Mouse (Mus musculus): ENCODE measurements around the gene Timm17b.
"Not testable (repeated sequence)": the region's sequence is repeated elsewhere in the genome, so short reads cannot be mapped to it uniquely, and the experiment has no call there.

Timm17b gene

DNA sequence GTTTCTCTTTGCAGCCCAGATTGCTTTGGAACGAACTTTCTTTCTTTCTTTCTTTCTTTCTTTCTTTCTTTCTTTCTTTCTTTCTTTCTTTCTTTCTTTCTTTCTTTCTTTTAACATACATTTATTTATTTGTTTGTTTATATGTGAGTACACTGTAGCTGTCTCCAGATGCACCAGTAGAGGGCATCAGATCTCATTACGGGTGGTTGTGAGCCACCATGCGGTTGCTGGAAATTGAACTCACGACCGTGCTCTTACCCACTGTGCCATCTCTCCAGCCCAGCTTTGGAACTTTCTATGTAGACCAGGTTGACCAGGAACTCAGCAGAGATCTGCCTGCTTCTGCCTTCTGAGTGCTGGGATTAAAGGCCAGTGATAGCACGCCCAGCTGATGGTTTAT, 18.8 kb downstream of the Timm17b start:
- ATAC-seq (ENCODE audit: insufficient number of reproducible peaks, low FRiP score, low TSS enrichment) = not testable (repeated sequence)

DNA sequence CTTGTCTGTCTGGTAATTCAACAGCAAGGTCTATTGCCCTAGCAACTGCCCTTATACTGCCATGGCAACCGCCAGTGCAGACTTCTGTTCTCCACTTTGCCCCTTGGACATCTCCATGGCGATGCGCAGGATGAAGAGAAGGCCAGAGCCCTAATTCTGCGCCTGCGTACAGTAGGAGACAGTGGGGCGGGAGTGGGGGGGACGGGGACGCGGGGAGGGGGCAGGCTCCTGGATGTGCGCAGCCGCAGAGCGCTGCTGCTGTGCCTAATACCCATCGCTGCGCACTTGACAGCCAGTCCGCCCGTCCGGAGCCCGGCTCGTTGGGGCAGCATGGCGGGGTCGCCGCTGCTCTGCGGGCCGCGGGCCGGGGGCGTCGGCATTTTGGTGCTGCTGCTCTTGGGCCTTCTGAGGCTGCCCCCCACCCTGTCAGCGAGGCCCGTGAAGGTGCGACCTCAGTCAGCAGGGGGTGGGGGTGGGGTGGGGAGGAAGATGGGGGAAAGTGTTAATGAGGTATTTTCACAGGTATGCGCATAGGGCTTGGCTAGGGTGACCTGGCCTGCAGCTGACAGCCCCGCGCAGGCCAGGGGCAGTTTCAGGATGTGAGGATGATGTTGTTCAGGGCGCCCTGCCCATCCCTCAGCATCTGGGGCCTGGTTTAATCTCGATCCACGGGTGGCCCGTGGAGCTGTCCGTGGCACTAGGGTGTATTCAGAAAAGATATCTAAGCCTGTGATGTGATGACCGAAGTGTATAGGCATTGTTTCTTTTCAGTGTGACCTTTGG, 20.6 kb downstream of the Timm17b start, which contains the start of gene Pcsk1n:
Pcsk1n (plus strand) TSS at position 222 of the 783 bp plus-strand sequence.
- peak; percentile 66 for ATAC-seq (ENCODE audit: insufficient number of reproducible peaks, low FRiP score, low TSS enrichment)

DNA sequence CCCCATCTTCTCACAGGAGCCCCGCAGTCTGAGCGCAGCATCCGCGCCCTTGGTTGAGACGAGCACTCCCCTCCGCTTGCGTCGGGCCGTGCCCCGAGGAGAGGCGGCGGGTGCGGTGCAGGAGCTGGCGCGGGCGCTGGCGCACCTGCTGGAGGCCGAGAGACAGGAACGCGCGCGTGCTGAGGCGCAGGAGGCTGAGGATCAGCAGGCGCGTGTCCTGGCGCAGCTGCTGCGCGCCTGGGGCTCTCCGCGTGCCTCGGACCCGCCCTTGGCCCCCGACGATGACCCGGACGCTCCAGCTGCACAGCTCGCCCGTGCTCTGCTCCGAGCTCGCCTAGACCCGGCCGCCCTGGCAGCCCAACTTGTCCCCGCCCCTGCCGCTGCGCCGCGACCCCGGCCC, 22.9 kb downstream of the Timm17b start:
- no peak for ATAC-seq (ENCODE audit: insufficient number of reproducible peaks, low FRiP score, low TSS enrichment)

DNA sequence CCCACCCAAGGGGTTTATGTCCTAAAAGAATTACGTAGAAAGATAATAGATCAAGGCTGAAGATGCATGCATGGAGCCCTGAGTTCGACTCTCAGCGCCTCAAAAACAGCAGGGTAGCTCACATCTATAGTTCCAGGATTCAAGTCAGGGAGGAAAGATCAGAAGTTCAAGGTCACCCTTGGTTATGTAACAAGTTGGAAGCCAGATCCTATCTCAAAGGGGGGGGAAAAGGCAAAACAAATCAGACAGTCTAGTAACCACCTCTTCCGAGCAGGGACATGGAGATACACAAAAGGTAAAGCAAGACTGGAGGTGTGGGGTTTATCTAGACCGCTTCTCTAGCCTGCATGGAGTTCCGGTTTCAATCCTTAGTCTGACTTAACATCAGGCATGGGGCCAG, 27.1 kb downstream of the Timm17b start:
- no peak for ATAC-seq (ENCODE audit: insufficient number of reproducible peaks, low FRiP score, low TSS enrichment)

DNA sequence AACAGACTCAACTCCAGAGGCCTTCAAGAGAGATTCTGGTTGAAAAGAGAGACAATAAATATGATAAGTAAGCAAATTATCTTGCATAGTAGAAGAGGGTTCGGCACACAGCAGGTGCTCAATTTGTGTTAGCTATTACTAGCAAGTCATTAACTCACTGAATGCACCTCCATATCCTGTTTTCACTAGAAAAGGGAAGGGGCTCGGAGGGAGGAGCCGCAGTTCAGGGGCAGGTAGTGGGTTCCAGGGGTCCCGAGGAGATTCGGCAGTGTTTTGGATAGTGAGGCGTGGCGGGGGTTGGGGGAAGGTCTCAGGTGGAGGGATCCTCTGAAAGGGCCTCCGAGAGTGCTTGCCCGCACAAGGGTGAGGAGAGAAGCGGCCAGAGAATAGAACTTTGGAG, 28.0 kb downstream of the Timm17b start:
- no peak for ATAC-seq (ENCODE audit: insufficient number of reproducible peaks, low FRiP score, low TSS enrichment)

DNA sequence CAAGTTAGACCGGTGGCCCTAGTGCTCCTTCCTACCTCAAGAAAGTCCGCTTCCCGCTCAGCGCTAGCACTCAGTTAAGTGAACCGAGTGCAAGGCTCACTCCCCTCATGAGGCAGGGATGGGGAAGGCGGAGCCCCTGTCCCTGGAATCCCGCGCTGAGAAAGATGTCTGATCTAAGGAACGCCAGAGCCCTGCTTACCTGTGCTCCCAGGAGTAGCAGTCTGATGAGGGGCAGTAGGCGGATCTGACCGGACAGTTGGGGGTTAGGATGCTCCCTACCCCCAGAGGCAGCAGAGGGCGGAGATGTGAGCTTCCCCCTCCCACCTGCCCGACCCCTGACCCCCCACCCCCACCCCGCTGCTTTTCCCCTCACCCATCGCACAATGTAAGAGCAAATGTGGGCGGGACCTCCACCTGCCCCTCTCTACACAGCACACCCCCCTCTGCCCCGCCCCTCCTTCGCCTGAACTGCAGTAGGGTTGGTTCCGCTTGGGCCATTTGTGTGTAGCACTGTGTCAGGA, 29.2 kb downstream of the Timm17b start, which contains the start of gene Eras:
Eras (minus strand) TSS at position 338 of the 521 bp plus-strand sequence.
- ATAC-seq (ENCODE audit: insufficient number of reproducible peaks, low FRiP score, low TSS enrichment) = no peak

DNA sequence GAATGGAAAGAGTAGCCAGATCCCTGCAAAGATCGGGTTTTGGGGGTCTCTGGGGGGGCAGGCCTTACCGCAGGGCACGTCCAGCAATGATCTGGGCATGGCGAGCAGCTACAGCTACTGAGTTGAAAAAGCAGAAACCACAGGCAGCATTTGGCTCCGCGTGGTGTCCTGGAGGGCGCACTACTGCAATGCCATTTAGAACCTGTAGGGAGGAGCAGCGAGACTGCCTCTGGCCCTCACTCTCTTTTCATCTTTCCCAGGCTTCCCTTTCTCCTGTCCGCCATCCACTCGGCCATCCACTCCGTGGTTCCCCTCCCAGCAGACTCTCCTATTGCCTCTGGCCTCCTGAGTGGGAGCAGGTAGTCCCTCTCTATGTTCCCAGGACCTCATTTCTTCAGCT, 37.7 kb downstream of the Timm17b start:
- no peak for ATAC-seq (ENCODE audit: insufficient number of reproducible peaks, low FRiP score, low TSS enrichment)

DNA sequence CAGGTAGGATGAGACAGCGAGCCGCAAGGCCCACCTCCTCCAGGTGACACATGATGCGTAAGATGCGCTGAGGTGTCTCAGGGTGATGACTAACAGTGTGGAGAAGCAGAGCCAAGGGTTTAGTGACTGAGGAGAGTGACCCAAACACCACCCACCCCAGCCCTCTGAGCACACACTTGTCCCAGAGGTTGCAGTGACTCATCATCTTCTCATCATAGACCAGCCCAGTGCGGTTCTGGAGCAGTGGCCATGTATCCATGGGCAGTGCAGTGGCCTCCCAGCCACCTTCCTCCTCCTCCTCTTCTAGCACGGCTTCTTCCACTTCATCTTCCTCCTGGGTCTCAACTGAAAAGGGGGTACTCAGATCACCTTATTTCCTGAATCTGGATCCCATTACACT, 38.5 kb downstream of the Timm17b start:
- no peak for ATAC-seq (ENCODE audit: insufficient number of reproducible peaks, low FRiP score, low TSS enrichment)

DNA sequence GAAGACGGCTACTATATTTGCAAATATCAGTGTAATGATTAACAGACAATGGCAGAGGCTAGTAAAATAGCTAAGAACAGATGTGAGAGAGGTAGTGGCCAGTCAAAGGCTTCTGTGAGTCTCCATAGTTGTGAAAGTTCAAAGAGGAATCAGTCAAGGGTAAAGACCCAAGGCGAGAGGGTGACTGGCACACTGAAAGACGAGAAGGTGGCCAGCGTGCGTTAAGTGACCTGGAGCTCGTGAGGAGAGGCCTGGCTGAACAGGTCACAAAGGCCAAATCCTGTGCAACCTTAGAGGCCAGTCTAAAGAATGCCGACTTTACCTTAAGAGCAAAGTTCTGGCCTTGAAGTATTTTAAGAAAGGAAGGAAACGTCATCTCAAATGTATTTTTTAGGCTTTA, 46.5 kb downstream of the Timm17b start:
- ATAC-seq (ENCODE audit: insufficient number of reproducible peaks, low FRiP score, low TSS enrichment) = no peak

DNA sequence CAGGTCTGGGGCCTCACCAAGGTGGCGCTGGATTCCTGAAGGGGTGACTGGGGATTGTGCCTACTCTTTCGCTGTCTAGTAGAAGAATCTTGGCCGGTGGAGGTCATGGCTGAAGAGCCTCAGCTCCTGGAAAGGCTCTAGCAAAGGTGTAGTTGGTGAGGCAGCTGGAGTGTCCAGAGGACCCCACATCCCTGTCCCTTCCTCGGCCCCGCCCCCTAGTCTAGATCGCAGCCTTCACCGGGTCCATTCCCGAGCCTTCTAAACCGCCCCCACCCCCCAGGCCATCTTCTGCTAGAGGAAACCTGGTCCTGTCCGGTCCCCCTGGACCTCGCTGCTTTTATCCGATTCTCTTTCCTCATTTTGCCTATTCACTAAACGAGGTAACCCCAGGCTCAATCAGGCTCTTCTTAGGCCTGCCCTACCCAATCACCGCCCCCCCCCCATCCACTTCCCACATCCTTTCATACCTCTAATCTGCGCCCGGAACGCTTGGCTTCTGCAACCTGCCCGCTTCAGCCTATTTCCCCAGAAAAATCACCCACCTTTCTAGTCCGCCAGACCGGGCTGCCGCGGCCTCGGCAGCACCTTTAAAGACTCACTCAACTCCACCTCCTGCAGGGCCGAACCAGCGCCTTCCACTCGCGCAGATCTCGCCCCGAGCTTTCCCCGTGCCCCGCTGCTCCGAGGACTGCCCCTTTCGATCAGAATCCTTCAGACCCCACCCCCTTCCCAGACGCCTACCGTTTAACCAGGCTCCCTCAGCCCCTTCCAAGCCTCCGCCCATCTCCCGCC, 48.1 kb downstream of the Timm17b start, which contains the start of gene Hdac6:
Hdac6 (minus strand) TSS at position 782 of the 792 bp plus-strand sequence.
- ATAC-seq (ENCODE audit: insufficient number of reproducible peaks, low FRiP score, low TSS enrichment) = no peak

DNA sequence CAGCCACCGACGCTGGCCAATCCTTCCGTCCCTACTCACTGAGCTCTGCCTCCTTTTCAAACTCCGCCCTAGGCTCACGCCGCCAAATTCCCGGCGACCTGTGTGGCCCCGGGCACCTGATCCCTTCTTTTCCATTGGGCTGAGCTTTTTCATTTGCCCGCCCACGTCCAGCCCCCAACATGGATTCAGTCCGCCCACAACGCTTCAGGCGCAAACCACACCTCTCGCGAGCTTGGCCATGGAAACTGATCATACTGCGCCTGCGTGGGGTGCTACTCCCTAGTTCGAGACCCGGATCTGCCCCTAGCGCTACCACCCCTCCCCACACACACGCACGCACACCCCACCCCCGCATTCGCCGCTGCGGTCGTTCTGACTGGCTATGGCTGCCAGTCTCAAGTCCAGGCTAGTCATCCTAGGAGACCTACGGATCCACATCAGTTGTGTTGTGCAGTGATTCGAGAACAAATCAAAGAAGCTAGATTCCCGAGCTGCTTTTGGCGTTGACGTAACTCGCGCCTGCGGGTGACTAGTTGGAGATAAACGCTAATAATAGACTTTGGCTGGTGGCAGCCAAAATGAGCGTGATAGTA, 48.8 kb downstream of the Timm17b start:
- ATAC-seq (ENCODE audit: insufficient number of reproducible peaks, low FRiP score, low TSS enrichment) = peak; percentile 97

DNA sequence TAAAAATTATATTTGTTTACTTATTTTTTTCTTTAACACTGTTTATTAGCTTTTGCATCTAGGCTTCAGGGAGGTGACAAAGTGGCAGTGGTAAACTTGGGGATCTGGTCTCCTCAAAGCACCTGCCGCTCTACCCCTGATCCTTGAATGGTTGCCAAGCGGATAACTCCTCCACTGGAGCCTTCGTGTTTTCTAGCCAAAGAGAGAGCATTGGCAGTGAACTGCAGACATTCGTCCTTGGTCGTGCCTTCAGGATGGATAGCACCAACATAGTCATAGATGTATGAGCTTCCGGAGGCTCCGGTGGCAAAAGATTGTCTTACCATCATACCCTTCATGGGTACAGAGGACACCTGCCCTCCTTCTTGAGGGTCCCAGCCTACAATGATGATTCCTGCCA, 50.9 kb downstream of the Timm17b start:
- ATAC-seq (ENCODE audit: insufficient number of reproducible peaks, low FRiP score, low TSS enrichment) = no peak

All from cerebellum, adult (tissue).